Mouse (Mus musculus): Measurements from ENCODE around the gene Cfap298. TPM values are rescaled to one million over a fixed set of nuclear protein-coding genes. Genes with fewer than 3 reads are reported as not detected.

The Cfap298 gene
- polyA plus RNA-seq, 1 experiment from 2014 or later, result 44.4 TPM

DNA sequence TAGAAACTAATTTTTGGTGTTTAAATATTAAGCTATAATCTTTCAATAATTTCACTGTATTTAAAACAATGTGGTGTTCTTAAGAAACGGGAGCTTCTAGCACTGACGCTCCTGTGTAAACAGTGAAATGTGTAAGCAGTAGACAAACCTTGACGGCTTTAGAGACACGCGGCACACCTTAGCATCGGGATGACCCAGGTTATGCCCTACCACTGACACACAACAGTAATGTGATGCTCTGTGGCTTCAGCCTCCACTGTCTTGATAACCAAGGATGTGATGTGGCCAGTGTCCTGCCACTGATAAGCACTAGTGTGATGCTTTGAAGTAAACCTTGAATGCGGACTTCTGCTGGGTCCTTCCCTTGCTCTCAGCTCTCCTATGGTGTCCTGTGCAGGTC, 6.3 kb upstream of the Cfap298 start:
- no peak for ATAC-seq (ENCODE audit: low FRiP score)
- Histone ChIP-seq H3K9ac (replicated peaks) (no peak overlapping the region), H3K4me1 (no peaks in the 10 kb centered on the region), H3K27ac (replicated peaks) (no peak overlapping the region), H3K4me3 (replicated peaks) (no peak overlapping the region), H3K9me3 (replicated peaks) (no peaks in the 10 kb centered on the region), H3K36me3 (peaks cover 61% of the 10 kb centered on the region), H3K27me3 (replicated peaks) (no peaks in the 10 kb centered on the region), H3K4me2 (no peak overlapping the region)
- WGBS, result 96% methylated on average over 7 of the region's 7 CpGs

DNA sequence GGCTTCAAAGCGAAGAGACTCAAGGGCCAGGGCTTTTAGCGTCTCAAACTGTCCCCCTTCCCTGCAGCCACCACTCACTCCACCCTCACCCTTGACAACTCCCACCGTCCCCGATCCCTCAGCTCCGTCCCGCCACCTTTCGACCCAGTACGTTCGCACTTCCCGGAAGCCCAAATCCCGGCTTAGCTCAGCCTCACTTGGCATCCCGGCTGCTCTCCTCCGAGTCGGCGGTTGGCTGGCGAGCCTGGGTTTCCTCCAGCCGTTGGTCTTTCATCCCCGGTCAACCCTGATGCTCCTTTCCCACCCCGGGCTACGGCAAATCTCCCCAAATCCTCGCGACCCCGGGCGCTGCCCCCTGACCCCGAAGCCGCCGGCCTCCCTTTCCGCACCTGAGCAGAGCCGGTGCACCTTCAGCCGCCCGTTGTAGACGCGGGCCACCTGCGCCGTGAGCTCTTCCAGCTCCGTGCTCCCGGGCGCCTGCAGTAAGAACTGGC, 674 bp downstream of the Cfap298 start:
- WGBS, result under 1% methylated on average over 38 of the region's 38 CpGs
- Histone ChIP-seq H3K4me1 (peaks cover 14% of the 10 kb centered on the region), H3K4me2 (peak overlapping the region; percentile 85), H3K27ac (replicated peaks) (peak overlapping the region; percentile 86), H3K4me3 (replicated peaks) (peak overlapping the region; percentile 74), H3K27me3 (replicated peaks) (no peaks in the 10 kb centered on the region), H3K9me3 (replicated peaks) (no peaks in the 10 kb centered on the region), H3K9ac (replicated peaks) (peak overlapping the region; percentile 71), H3K36me3 (peaks cover 17% of the 10 kb centered on the region)
- peak; percentile 73 for ATAC-seq (ENCODE audit: low FRiP score)

GRCm38 (mm10) chr16:90933534-90934176, 1.3 kb downstream of the Cfap298 start:
- peak overlapping the region; percentile 85 for H3K4me2 ChIP-seq
- no peak for ATAC-seq (ENCODE audit: low FRiP score)
- 27% methylated on average over 13 of the region's 13 CpGs for WGBS

DNA sequence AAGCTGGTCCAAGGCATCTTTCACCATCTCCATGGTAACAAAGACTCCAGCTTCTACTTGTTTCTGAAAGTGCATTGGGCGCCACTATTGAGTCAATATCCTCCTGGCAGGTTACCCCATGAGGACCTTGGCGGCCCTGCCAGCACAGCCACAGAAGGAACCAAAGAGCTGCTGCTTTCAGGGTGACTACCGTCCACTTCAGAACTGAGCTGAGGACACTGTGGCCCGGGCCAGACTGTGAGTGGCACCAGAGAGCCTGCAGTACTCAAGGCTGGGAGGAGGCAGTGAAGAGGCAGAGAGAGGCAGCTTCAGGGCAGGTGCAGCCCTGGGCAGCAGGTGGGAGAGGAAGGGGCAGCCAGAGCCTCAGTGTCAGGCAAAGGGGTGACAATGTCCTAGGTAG, 7.5 kb downstream of the Cfap298 start:
- Histone ChIP-seq H3K9ac (replicated peaks) (no peak overlapping the region), H3K36me3 (peaks cover 27% of the 10 kb centered on the region), H3K27me3 (replicated peaks) (no peaks in the 10 kb centered on the region), H3K27ac (replicated peaks) (no peak overlapping the region), H3K4me2 (no peak overlapping the region), H3K9me3 (replicated peaks) (no peaks in the 10 kb centered on the region), H3K4me1 (no peaks in the 10 kb centered on the region), H3K4me3 (replicated peaks) (no peak overlapping the region)
- no peak for ATAC-seq (ENCODE audit: low FRiP score)
- WGBS, result 91% methylated on average over 4 of the region's 4 CpGs

More at GRCm38 (mm10) chr16:90933534-90934176, 1.3 kb downstream of the Cfap298 start:
- Histone ChIP-seq H3K9ac (replicated peaks) (peak overlapping the region; percentile 71), H3K4me3 (replicated peaks) (peak overlapping the region; percentile 74), H3K36me3 (peaks cover 17% of the 10 kb centered on the region), H3K27ac (replicated peaks) (peak overlapping the region; percentile 86; the same call in 1 of the 2 replicates), H3K27me3 (replicated peaks) (no peaks in the 10 kb centered on the region), H3K9me3 (replicated peaks) (no peaks in the 10 kb centered on the region), H3K4me1 (peaks cover 14% of the 10 kb centered on the region)

GRCm38 (mm10) chr16:90925461-90925860, 9.5 kb downstream of the Cfap298 start:
- Histone ChIP-seq H3K36me3 (peaks cover 29% of the 10 kb centered on the region), H3K4me3 (replicated peaks) (no peak overlapping the region), H3K27me3 (replicated peaks) (no peaks in the 10 kb centered on the region), H3K9me3 (replicated peaks) (no peaks in the 10 kb centered on the region), H3K4me2 (no peak overlapping the region), H3K27ac (replicated peaks) (no peak overlapping the region), H3K9ac (replicated peaks) (no peak overlapping the region), H3K4me1 (no peaks in the 10 kb centered on the region)
- WGBS, result 30% methylated on average over 5 of the region's 5 CpGs
- no peak for ATAC-seq (ENCODE audit: low FRiP score)

- WGBS, result 92% methylated on average over 13 of the region's 13 CpGs
- ATAC-seq (ENCODE audit: low FRiP score), result no peak
- no peaks in the 10 kb centered on the region for H3K4me1 ChIP-seq
These were observed 10.1 kb downstream of the Cfap298 start for GRCm38 (mm10) chr16:90924606-90925370.

DNA sequence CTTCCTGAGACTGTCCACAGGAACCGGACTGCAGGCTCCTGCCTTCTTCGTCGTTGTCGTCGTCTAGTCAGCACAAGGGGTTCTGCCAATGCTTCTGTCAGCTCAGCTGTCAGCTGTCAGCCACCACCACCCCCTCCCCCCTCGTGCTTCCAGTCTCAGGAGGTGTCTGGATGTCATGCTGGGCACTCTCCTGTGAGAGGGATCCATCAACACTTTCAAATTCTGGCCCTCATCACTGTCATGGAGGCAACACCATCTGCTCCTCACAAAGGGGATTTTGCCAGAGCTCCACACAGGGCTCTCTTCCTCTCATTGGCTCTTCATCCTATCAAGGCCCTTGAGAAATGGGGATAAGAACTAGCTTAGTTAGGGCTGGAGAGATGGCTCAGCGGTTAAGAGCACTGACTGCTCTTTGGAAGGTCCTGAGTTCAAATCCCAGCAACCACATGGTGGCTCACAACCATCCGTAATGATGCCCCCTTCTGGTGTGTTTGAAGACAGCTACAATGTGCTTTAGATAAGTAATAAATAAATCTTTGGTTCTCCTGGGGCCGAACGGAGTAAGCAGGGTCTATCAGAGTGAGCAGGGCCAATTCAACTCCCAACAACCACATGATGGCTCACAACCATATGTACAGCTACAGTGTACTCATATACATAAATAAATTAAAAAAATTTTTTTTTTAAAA, 13.3 kb downstream of the Cfap298 start:
- no peak overlapping the region for H3K4me3 ChIP-seq (replicated peaks)
- no peak overlapping the region for H3K9ac ChIP-seq (replicated peaks)
- H3K27ac ChIP-seq (replicated peaks), result no peak overlapping the region
- no peaks in the 10 kb centered on the region for H3K9me3 ChIP-seq (replicated peaks)
- WGBS, result 63% methylated on average over 10 of the region's 10 CpGs
- H3K4me1 ChIP-seq, result no peaks in the 10 kb centered on the region
- H3K27me3 ChIP-seq (replicated peaks), result no peaks in the 10 kb centered on the region
- no peak overlapping the region for H3K4me2 ChIP-seq
- no peak for ATAC-seq (ENCODE audit: low FRiP score)
- H3K36me3 ChIP-seq, result peaks cover 15% of the 10 kb centered on the region; the same call in 1 of the 2 replicates

More at GRCm38 (mm10) chr16:90924606-90925370, 10.1 kb downstream of the Cfap298 start:
- Histone ChIP-seq H3K36me3 (peaks cover 29% of the 10 kb centered on the region), H3K9ac (replicated peaks) (no peak overlapping the region), H3K9me3 (replicated peaks) (no peaks in the 10 kb centered on the region), H3K27ac (replicated peaks) (no peak overlapping the region), H3K4me2 (no peak overlapping the region), H3K27me3 (replicated peaks) (no peaks in the 10 kb centered on the region), H3K4me3 (replicated peaks) (no peak overlapping the region)

DNA sequence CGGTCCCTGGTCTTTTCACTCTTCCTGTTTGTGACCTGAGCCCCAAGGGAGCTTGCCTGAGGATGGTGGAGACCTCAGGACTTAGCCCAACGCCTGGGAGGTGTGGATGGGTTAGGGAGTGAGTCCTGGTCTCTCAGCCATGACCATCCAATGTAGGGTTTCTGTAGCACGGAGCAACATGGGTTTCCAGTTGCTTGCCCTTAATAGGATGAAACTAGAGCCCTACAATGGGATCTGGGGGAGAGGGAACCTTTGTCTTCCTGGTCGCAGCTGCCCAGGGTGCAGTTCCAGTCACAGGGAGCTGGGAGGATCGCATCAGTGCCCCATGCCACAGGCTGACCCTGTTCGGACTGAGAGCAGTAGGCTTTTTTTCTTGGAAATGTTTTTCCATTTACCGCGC, 17.8 kb downstream of the Cfap298 start:
- no peaks in the 10 kb centered on the region for H3K36me3 ChIP-seq
- no peak for ATAC-seq (ENCODE audit: low FRiP score)

DNA sequence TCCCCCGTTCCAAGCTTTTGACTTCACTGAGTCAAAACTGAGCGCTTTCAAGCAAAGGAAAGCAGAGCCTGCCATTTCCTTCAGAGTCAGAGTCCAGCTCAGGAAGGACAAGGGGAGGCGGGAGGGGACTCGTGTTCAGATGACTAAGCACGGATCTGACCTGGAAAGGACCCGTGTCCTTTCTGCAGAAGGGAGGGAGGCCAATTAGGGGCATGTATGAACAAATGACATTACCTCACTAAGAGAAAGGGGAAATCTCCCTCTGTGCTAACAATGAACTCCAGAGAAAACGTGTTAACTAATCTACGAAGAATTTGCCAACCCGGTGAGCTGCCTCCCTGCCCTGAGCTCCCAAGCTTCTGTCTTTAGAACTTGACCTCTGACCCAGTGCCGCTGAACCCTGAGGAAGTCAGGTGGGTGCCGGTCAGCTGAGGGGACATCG, 18.9 kb downstream of the Cfap298 start:
- ATAC-seq (ENCODE audit: low FRiP score), result no peak
- Histone ChIP-seq H3K9ac (replicated peaks) (no peak overlapping the region), H3K4me2 (no peak overlapping the region), H3K4me3 (replicated peaks) (no peak overlapping the region), H3K4me1 (no peaks in the 10 kb centered on the region), H3K27me3 (replicated peaks) (no peaks in the 10 kb centered on the region), H3K36me3 (no peaks in the 10 kb centered on the region), H3K27ac (replicated peaks) (no peak overlapping the region), H3K9me3 (replicated peaks) (no peaks in the 10 kb centered on the region)
- 64% methylated on average over 12 of the region's 12 CpGs for WGBS

More for the DNA sequence above, 17.8 kb downstream of the Cfap298 start:
- no peak overlapping the region for H3K9ac ChIP-seq (replicated peaks)
- no peak overlapping the region for H3K27ac ChIP-seq (replicated peaks)
- WGBS, result 84% methylated on average over 8 of the region's 8 CpGs
- H3K9me3 ChIP-seq (replicated peaks), result no peaks in the 10 kb centered on the region
- no peaks in the 10 kb centered on the region for H3K4me1 ChIP-seq
- no peak overlapping the region for H3K4me2 ChIP-seq
- H3K27me3 ChIP-seq (replicated peaks), result no peaks in the 10 kb centered on the region
- no peak overlapping the region for H3K4me3 ChIP-seq (replicated peaks)

GRCm38 (mm10) chr16:90911766-90912165, 23.1 kb downstream of the Cfap298 start:
- no peak for ATAC-seq (ENCODE audit: low FRiP score)

GRCm38 (mm10) chr16:90910855-90911533, 23.9 kb downstream of the Cfap298 start:
- Histone ChIP-seq H3K4me3 (replicated peaks) (no peak overlapping the region), H3K4me1 (no peaks in the 10 kb centered on the region), H3K27me3 (replicated peaks) (no peaks in the 10 kb centered on the region), H3K9me3 (replicated peaks) (no peaks in the 10 kb centered on the region), H3K36me3 (no peaks in the 10 kb centered on the region), H3K9ac (replicated peaks) (no peak overlapping the region), H3K27ac (replicated peaks) (no peak overlapping the region), H3K4me2 (no peak overlapping the region)
- 84% methylated on average over 17 of the region's 17 CpGs for WGBS
- ATAC-seq (ENCODE audit: low FRiP score), result no peak

More at GRCm38 (mm10) chr16:90911766-90912165, 23.1 kb downstream of the Cfap298 start:
- Histone ChIP-seq H3K9ac (replicated peaks) (no peak overlapping the region), H3K27me3 (replicated peaks) (no peaks in the 10 kb centered on the region), H3K36me3 (no peaks in the 10 kb centered on the region), H3K4me2 (no peak overlapping the region), H3K4me1 (no peaks in the 10 kb centered on the region), H3K4me3 (replicated peaks) (no peak overlapping the region), H3K9me3 (replicated peaks) (no peaks in the 10 kb centered on the region), H3K27ac (replicated peaks) (no peak overlapping the region)
- 86% methylated on average over 13 of the region's 13 CpGs for WGBS
